Mouse (Mus musculus): Measurements from ENCODE around the gene Grm4.

DNA sequence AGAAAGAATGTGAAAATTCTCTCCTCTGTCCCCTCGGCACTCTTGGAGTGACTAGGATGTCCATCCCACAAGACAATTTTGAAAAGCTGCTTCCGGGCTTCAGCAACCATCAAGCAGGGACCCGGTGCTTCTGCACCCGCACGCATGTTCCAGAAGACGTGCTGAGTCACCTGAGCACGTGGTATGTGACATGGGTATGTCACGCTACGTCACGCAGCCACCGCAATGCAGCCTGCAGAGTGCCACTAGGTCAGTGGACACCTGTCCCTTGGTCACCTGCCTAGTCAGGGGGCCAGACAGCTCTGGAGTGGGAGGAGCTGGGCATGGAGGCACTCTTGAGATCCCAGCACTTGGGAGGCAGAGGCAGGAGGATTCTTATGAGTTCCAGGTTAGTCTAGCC is 45.6 kb downstream of the Grm4 start:
- TF ChIP-seq POLR2A (IDR thresholded peaks at IDR 0.05; ENCODE audit: insufficient read depth, low read depth, low read length), result no peak
- TF ChIP-seq CTCF (IDR thresholded peaks at IDR 0.05; ENCODE audit: insufficient read depth, low read depth, low read length), result no peak

Measured in olfactory bulb, adult 2 months (tissue).